Mouse (Mus musculus): ENCODE results near the gene Orai2. TPM values are rescaled to one million over a fixed set of nuclear protein-coding genes. Genes with fewer than 3 reads are reported as not detected.
"Not testable (repeated sequence)": the region's sequence is repeated elsewhere in the genome, so short reads cannot be mapped to it uniquely, and the experiment has no call there.

Gene Orai2
- total and polyA plus RNA-seq, 3 experiments, result 0.76 to 5.5 (median 1.6) TPM

GRCm38 (mm10) chr5:136115891-136116783, 54.4 kb downstream of the Orai2 start, which contains the start of gene Polr2j:
Gene Polr2j (plus strand): TSS chr5:136116631.
- Histone ChIP-seq H3K79me2 (replicated peaks; ENCODE audit: control insufficient read depth, insufficient read depth, low read length) (no peaks in the 10 kb centered on the region; the same call in 1 of the 2 replicates), H3K27me3 (ENCODE audit: control insufficient read depth, insufficient read depth, low read length) (no peaks in the 10 kb centered on the region), H3K9ac (ENCODE audit: low read depth, low read length) (peak within 1 kb of the TSS; percentile 81), H3K4me3 (peak within 1 kb of the TSS; percentile 83), H3K36me3 (ENCODE audit: control insufficient read depth, insufficient read depth, low read length) (no peaks in the 10 kb centered on the region), H3K4me1 (ENCODE audit: control insufficient read depth, insufficient read depth, low read length) (peaks cover 3% of the 10 kb centered on the region; the same call in 1 of the 2 replicates), H3K27ac (peak within 1 kb of the TSS; percentile 84)
- DNase-seq, result peak; percentile 95 to 97
- 3% methylated on average over 42 of the region's 42 CpGs for WGBS
- intact Hi-C loops (cut with DNase I), result loop anchor here (1.0 to 2.0 kb wide), 2 partner anchors 20 to 31 kb away; partner anchors contain the start of genes Alkbh4 and Lrwd1
- TF ChIP-seq EP300 (IDR thresholded peaks at IDR 0.05; ENCODE audit: insufficient read depth, low read depth, low read length) (peak; percentile 64; the same call in 1 of the 2 replicates), POLR2A (IDR thresholded peaks at IDR 0.05; ENCODE audit: insufficient read depth, low read depth, low read length) (peak; percentile 93), CTCF (IDR thresholded peaks at IDR 0.05) (no peak)

GRCm38 (mm10) chr5:136113546-136113945, 57.0 kb downstream of the Orai2 start:
- H3K4me3 ChIP-seq; H3K27me3 ChIP-seq (ENCODE audit: control insufficient read depth, insufficient read depth, low read length); H3K9ac ChIP-seq (ENCODE audit: low read depth, low read length); H3K4me1 ChIP-seq (ENCODE audit: control insufficient read depth, insufficient read depth, low read length); H3K79me2 ChIP-seq (replicated peaks; ENCODE audit: control insufficient read depth, insufficient read depth, low read length); DNase-seq; H3K36me3 ChIP-seq (ENCODE audit: control insufficient read depth, insufficient read depth, low read length); H3K27ac ChIP-seq; intact Hi-C loops (cut with DNase I): not testable (repeated sequence)
- WGBS, result 33% methylated on average over 4 of the region's 4 CpGs

GRCm38 (mm10) chr5:136109042-136109441, 61.5 kb downstream of the Orai2 start:
- no peak overlapping the region for H3K27ac ChIP-seq
- TF ChIP-seq CTCF (IDR thresholded peaks at IDR 0.05) (no peak), EP300 (IDR thresholded peaks at IDR 0.05; ENCODE audit: insufficient read depth, low read depth, low read length) (no peak), POLR2A (IDR thresholded peaks at IDR 0.05; ENCODE audit: insufficient read depth, low read depth, low read length) (no peak)
- H3K36me3 ChIP-seq (ENCODE audit: control insufficient read depth, insufficient read depth, low read length), result no peaks in the 10 kb centered on the region
- H3K4me3 ChIP-seq, result no peak overlapping the region
- intact Hi-C loops (cut with DNase I), result no loop called here
- no peak overlapping the region for H3K9ac ChIP-seq (ENCODE audit: low read depth, low read length)
- no peaks in the 10 kb centered on the region for H3K79me2 ChIP-seq (replicated peaks; ENCODE audit: control insufficient read depth, insufficient read depth, low read length)
- H3K27me3 ChIP-seq (ENCODE audit: control insufficient read depth, insufficient read depth, low read length), result no peaks in the 10 kb centered on the region
- WGBS, result 41% methylated on average over 3 of the region's 3 CpGs
- no peak for DNase-seq
- no peaks in the 10 kb centered on the region for H3K4me1 ChIP-seq (ENCODE audit: control insufficient read depth, insufficient read depth, low read length)

GRCm38 (mm10) chr5:136108486-136108885, 62.0 kb downstream of the Orai2 start:
- no peak overlapping the region for H3K4me3 ChIP-seq
- H3K79me2 ChIP-seq (replicated peaks; ENCODE audit: control insufficient read depth, insufficient read depth, low read length), result no peaks in the 10 kb centered on the region
- H3K4me1 ChIP-seq (ENCODE audit: control insufficient read depth, insufficient read depth, low read length), result no peaks in the 10 kb centered on the region
- no peak overlapping the region for H3K9ac ChIP-seq (ENCODE audit: low read depth, low read length)
- no peaks in the 10 kb centered on the region for H3K27me3 ChIP-seq (ENCODE audit: control insufficient read depth, insufficient read depth, low read length)
- TF ChIP-seq POLR2A (IDR thresholded peaks at IDR 0.05; ENCODE audit: insufficient read depth, low read depth, low read length) (no peak), EP300 (IDR thresholded peaks at IDR 0.05; ENCODE audit: insufficient read depth, low read depth, low read length) (no peak), CTCF (IDR thresholded peaks at IDR 0.05) (no peak)
- 25% methylated on average over 2 of the region's 2 CpGs for WGBS
- no peak overlapping the region for H3K27ac ChIP-seq
- no peaks in the 10 kb centered on the region for H3K36me3 ChIP-seq (ENCODE audit: control insufficient read depth, insufficient read depth, low read length)
- no peak for DNase-seq
- intact Hi-C loops (cut with DNase I), result no loop called here

GRCm38 (mm10) chr5:136104511-136104910, 66.0 kb downstream of the Orai2 start:
- TF ChIP-seq CTCF (IDR thresholded peaks at IDR 0.05) (peak; percentile 59), EP300 (IDR thresholded peaks at IDR 0.05; ENCODE audit: insufficient read depth, low read depth, low read length) (no peak)
- WGBS, result 87% methylated on average over 5 of the region's 5 CpGs
- 0 out of 2 replicates have a peak, but pooled peaks cover 1% of the 10 kb centered on the region for H3K27me3 ChIP-seq (ENCODE audit: control insufficient read depth, insufficient read depth, low read length)
- H3K9ac ChIP-seq (ENCODE audit: low read depth, low read length), result no peak overlapping the region
- H3K4me3 ChIP-seq, result no peak overlapping the region
- no peaks in the 10 kb centered on the region for H3K36me3 ChIP-seq (ENCODE audit: control insufficient read depth, insufficient read depth, low read length)
- H3K4me1 ChIP-seq (ENCODE audit: control insufficient read depth, insufficient read depth, low read length), result no peaks in the 10 kb centered on the region
- intact Hi-C loops (cut with DNase I), result no loop called here
- H3K27ac ChIP-seq, result no peak overlapping the region
- DNase-seq, result no peak
- no peaks in the 10 kb centered on the region for H3K79me2 ChIP-seq (replicated peaks; ENCODE audit: control insufficient read depth, insufficient read depth, low read length)

All from heart, adult 2 months (tissue).